Mouse (Mus musculus) CD4-positive, CD25-positive, alpha-beta regulatory T cell, adult 9 weeks (primary cell): ENCODE measurements around the gene Gm3264. TPM values are rescaled to one million over a fixed set of nuclear protein-coding genes. Genes with fewer than 3 reads are reported as not detected.

Source experiments
- polyA plus RNA-seq: library from polyadenylated mRNA; unstranded; fragments of 100-300 nt; shearing (Covaris generic); gene quantifications from one replicate; pipeline ENCODE4 v1.2.1, GENCODE M21; 2017

The Gm3264 gene
- polyA plus RNA-seq, result 1.2 TPM

GRCm38 (mm10) chr14:4855299-4855980 lies at the start of gene Gm3264:
Gene Gm3264, plus strand, starts transcription at chr14:4855576.

GRCm38 (mm10) chr14:4837806-4838205 lies 17.6 kb upstream of the Gm3264 start, which contains the start of gene Gm3269:
Gene Gm3269, plus strand, starts transcription at chr14:4838106.

GRCm38 (mm10) chr14:4892116-4892515 lies 36.7 kb downstream of the Gm3264 start, which contains the start of gene Gm3278:
Gene Gm3278, plus strand, starts transcription at chr14:4892416.

Other genes with a start within 250 kb of the Gm3264 start
- not detected for gene Gm8159, start 223.2 kb upstream of the Gm3264 start, polyA plus RNA-seq
- 0.19 TPM for gene Gm3239, start 191.4 kb upstream of the Gm3264 start, polyA plus RNA-seq
- gene Gm7876, start 146.3 kb upstream of the Gm3264 start, polyA plus RNA-seq, result not detected
- 3.2 TPM for gene Gm3252, start 128.8 kb upstream of the Gm3264 start, polyA plus RNA-seq
- not detected for gene Gm9602, start 79.2 kb upstream of the Gm3264 start, polyA plus RNA-seq
- not detected for gene Gm3269, start 17.5 kb upstream of the Gm3264 start, polyA plus RNA-seq
- not detected for gene Gm3278, start 36.8 kb downstream of the Gm3264 start, polyA plus RNA-seq
- 0.24 TPM for gene Gm8297, start 128.4 kb downstream of the Gm3264 start, polyA plus RNA-seq
- not detected for gene Gm3298, start 160.3 kb downstream of the Gm3264 start, polyA plus RNA-seq
- not detected for gene 4930555G01Rik, start 195.1 kb downstream of the Gm3264 start, polyA plus RNA-seq
- gene Gm8281, start 215.5 kb downstream of the Gm3264 start, polyA plus RNA-seq, result 6.2 TPM